Mouse (Mus musculus) E14TG2a.4 (cell line): Measurements from ENCODE around the gene Dcakd.

Experiments
- CTCF ChIP-seq: conservative IDR thresholded peaks from 2 replicates; pipeline ENCODE4 v1.5.1; 2014; ENCODE audit warnings: low read length
- NANOG ChIP-seq: IDR thresholded peaks from 2 replicates; pipeline ENCODE4 v1.6.1; 2014; ENCODE audit warnings: borderline replicate concordance, low read length, mixed read lengths

- no peak for TF ChIP-seq CTCF
- TF ChIP-seq NANOG = no peak
These were observed 33.2 kb downstream of the Dcakd start for GRCm38 (mm10) chr11:102994952-102995351.
